Mouse (Mus musculus): ENCODE data around the gene Rpl35. TPM values are rescaled to one million over a fixed set of nuclear protein-coding genes. Genes with fewer than 3 reads are reported as not detected.

Gene Rpl35
- total RNA-seq, 1 experiment, result 1,524 TPM

DNA sequence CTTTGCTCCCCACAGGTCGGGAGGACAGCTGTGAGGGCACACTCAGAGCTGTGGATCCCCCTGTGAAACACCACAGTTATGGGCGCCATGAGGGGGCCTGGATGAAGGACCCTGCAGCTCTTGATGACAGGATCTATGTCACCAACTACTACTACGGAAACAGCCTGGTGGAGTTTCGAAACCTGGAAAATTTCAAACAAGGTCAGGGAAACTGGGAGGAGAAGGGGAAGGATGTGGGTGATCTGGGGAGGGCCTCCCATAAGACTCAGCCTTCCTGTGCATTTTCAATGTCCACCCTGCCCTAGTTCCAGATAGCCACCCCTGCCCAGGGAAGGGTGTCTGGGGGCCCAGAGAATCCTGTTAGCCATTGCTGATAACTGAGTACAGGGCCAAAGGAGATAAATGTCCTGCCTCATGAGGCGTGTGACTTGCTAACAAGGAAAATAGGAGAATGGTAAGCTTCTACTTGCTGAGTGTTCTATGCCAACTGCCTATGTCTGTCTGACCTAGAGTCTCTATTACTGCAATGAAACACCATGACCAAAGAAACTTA, 47.7 kb downstream of the Rpl35 start:
- no peak overlapping the region for H3K9ac ChIP-seq (ENCODE audit: insufficient read depth, low read depth, low read length, poor library complexity, severe bottlenecking)
- H3K27ac ChIP-seq (ENCODE audit: insufficient read depth, low read depth, low read length, poor library complexity, severe bottlenecking), result no peak overlapping the region
- H3K4me1 ChIP-seq (ENCODE audit: control insufficient read depth in 2 of 2, insufficient read depth in 2 of 2, low read length in 2 of 2, poor library complexity in 1 of 2), result no peaks in the 10 kb centered on the region
- no peak overlapping the region for H3K4me3 ChIP-seq (ENCODE audit: insufficient read depth in 1 of 2, low read depth in 1 of 2, low read length in 2 of 2, poor library complexity in 1 of 2, severe bottlenecking in 1 of 2)
- no peak for DNase-seq (ENCODE audit: low read depth, low spot score)
- TF ChIP-seq ZC3H11A (IDR thresholded peaks at IDR 0.05; ENCODE audit: borderline replicate concordance, low read depth, low read length) (no peak), HCFC1 (IDR thresholded peaks at IDR 0.05; ENCODE audit: borderline replicate concordance, insufficient read depth, low read length) (no peak), ZNF384 (IDR thresholded peaks at IDR 0.05; ENCODE audit: low read depth, low read length) (no peak), CHD2 (IDR thresholded peaks at IDR 0.05; ENCODE audit: low read depth, low read length) (no peak), MAFK (IDR thresholded peaks at IDR 0.05; ENCODE audit: insufficient read depth, low read depth, low read length) (no peak)
- no peaks in the 10 kb centered on the region for H3K9me3 ChIP-seq (ENCODE audit: control insufficient read depth, insufficient read depth, low read depth, low read length)
- in situ Hi-C loops (cut with MboI; ENCODE audit: low sequenced_read_pairs in 2 of 2, unreplicated experiment in 2 of 2), result no loop called here
- no peaks in the 10 kb centered on the region for H3K36me3 ChIP-seq (ENCODE audit: control insufficient read depth, insufficient read depth, low read length, poor library complexity, severe bottlenecking)

DNA sequence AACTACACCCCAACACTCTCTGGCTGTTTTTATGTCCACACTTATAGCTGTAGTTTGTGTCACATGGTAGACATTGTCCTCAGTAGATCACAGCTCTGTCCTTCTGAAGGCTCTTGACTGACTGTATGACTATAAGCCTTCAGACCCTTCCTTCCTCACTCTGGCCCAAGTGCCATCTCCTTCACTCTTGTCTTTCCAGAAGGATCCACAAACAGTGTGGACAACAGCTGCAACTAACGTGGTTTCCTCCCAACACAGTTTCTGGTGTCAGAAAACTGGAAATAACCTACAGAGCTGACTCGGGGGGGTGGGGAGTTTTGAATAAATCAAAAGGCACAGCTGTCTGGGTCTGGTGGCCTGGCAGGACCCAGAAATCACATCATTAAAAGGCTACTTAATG, 49.4 kb downstream of the Rpl35 start:
- DNase-seq (ENCODE audit: low read depth, low spot score), result no peak
- in situ Hi-C loops (cut with MboI; ENCODE audit: low sequenced_read_pairs in 2 of 2, unreplicated experiment in 2 of 2), result no loop called here
- Histone ChIP-seq H3K9ac (ENCODE audit: insufficient read depth, low read depth, low read length, poor library complexity, severe bottlenecking) (no peak overlapping the region), H3K4me1 (ENCODE audit: control insufficient read depth in 2 of 2, insufficient read depth in 2 of 2, low read length in 2 of 2, poor library complexity in 1 of 2) (no peaks in the 10 kb centered on the region), H3K4me3 (ENCODE audit: insufficient read depth in 1 of 2, low read depth in 1 of 2, low read length in 2 of 2, poor library complexity in 1 of 2, severe bottlenecking in 1 of 2) (no peak overlapping the region), H3K9me3 (ENCODE audit: control insufficient read depth, insufficient read depth, low read depth, low read length) (no peaks in the 10 kb centered on the region), H3K36me3 (ENCODE audit: control insufficient read depth, insufficient read depth, low read length, poor library complexity, severe bottlenecking) (no peaks in the 10 kb centered on the region), H3K27ac (ENCODE audit: insufficient read depth, low read depth, low read length, poor library complexity, severe bottlenecking) (no peak overlapping the region)
- TF ChIP-seq CHD2 (IDR thresholded peaks at IDR 0.05; ENCODE audit: low read depth, low read length), result no peak
- no peak for TF ChIP-seq ZC3H11A (IDR thresholded peaks at IDR 0.05; ENCODE audit: borderline replicate concordance, low read depth, low read length)
- TF ChIP-seq HCFC1 (IDR thresholded peaks at IDR 0.05; ENCODE audit: borderline replicate concordance, insufficient read depth, low read length), result no peak
- TF ChIP-seq MAFK (IDR thresholded peaks at IDR 0.05; ENCODE audit: insufficient read depth, low read depth, low read length), result no peak
- no peak for TF ChIP-seq ZNF384 (IDR thresholded peaks at IDR 0.05; ENCODE audit: low read depth, low read length)

DNA sequence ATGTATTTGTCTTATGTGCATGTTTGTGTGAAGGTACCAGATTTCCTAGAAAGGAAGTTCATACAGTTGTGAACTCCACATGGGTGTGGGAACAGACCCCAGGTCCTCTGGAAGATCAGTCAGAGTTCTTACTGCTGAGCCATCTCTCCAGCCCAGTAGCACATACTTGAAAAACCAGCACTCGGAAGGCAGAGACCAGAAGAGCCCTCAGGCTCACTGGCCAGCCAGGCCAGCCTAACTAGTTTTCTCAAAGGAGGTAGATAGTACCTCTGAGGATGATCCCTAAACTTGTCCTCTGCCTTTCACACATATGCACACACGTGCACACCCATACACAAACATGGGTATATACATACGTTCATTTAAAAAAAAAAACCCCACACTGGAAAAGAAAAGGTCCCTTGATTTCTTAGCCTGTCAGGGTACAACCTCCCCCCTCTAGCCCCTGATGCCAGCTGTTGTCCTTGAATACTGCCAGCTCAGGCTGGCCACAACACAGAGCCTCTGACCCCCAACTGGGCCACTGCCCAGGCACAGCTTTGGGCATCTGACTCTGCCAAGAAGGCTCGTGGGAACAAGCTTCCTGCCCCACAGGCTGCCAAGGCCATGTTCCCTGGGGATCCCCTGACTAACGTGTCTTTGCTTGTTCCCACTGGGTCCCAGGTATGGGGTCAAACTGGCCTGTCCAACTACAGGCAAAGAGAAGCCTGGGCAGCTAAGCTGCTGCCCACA, 52.1 kb downstream of the Rpl35 start:
- H3K4me1 ChIP-seq (ENCODE audit: control insufficient read depth in 2 of 2, insufficient read depth in 2 of 2, low read length in 2 of 2, poor library complexity in 1 of 2), result no peaks in the 10 kb centered on the region
- H3K27ac ChIP-seq (ENCODE audit: insufficient read depth, low read depth, low read length, poor library complexity, severe bottlenecking), result no peak overlapping the region
- in situ Hi-C loops (cut with MboI; ENCODE audit: low sequenced_read_pairs in 2 of 2, unreplicated experiment in 2 of 2), result no loop called here
- no peaks in the 10 kb centered on the region for H3K9me3 ChIP-seq (ENCODE audit: control insufficient read depth, insufficient read depth, low read depth, low read length)
- no peaks in the 10 kb centered on the region for H3K36me3 ChIP-seq (ENCODE audit: control insufficient read depth, insufficient read depth, low read length, poor library complexity, severe bottlenecking)
- H3K4me3 ChIP-seq (ENCODE audit: insufficient read depth in 1 of 2, low read depth in 1 of 2, low read length in 2 of 2, poor library complexity in 1 of 2, severe bottlenecking in 1 of 2), result no peak overlapping the region
- no peak overlapping the region for H3K9ac ChIP-seq (ENCODE audit: insufficient read depth, low read depth, low read length, poor library complexity, severe bottlenecking)
- no peak for DNase-seq (ENCODE audit: low read depth, low spot score)
- TF ChIP-seq MAFK (IDR thresholded peaks at IDR 0.05; ENCODE audit: insufficient read depth, low read depth, low read length) (no peak), ZNF384 (IDR thresholded peaks at IDR 0.05; ENCODE audit: low read depth, low read length) (no peak), ZC3H11A (IDR thresholded peaks at IDR 0.05; ENCODE audit: borderline replicate concordance, low read depth, low read length) (no peak), HCFC1 (IDR thresholded peaks at IDR 0.05; ENCODE audit: borderline replicate concordance, insufficient read depth, low read length) (no peak), CHD2 (IDR thresholded peaks at IDR 0.05; ENCODE audit: low read depth, low read length) (no peak)

Other genes with a start within 250 kb of the Rpl35 start
- gene Nr6a1, start 77.9 kb downstream of the Rpl35 start, total RNA-seq (2012; rRNA removed), result 40.7 and 51.5 TPM in 2 replicates
- 0.27 and 0.37 TPM in 2 replicates for gene Olfml2a, start 73.6 kb downstream of the Rpl35 start, total RNA-seq (2012; rRNA removed)
- gene Wdr38, start 8.1 kb downstream of the Rpl35 start, total RNA-seq (2012; rRNA removed), result 1.7 and 2.6 TPM in 2 replicates
- gene Arpc5l, start 276 bp downstream of the Rpl35 start, total RNA-seq (2012; rRNA removed), result 42.0 and 58.4 TPM in 2 replicates
- 7.6 and 9.1 TPM in 2 replicates for gene Golga1, start 59.9 kb upstream of the Rpl35 start, total RNA-seq (2012; rRNA removed)
- gene Scai, start 185.1 kb upstream of the Rpl35 start, total RNA-seq (2012; rRNA removed), result 10.3 and 12.4 TPM in 2 replicates
- gene Ppp6c, start 220.8 kb upstream of the Rpl35 start, total RNA-seq (2012; rRNA removed), result 16.3 and 23.8 TPM in 2 replicates

Measured in ES-E14 (cell line).